Mouse (Mus musculus) MEL (cell line): ENCODE data around the gene Klk10.

Experiments used
- CTCF ChIP-seq, 3 experiments: IDR thresholded peaks in 2 of 3; conservative IDR thresholded peaks in 1 of 3; 2 replicates each; pipeline ENCODE4 v1.5.1; 2011 to 2012; ENCODE audit warnings: low read length in 3 of 3, low read depth in 2 of 3, mild to moderate bottlenecking in 2 of 3, improper control_type of control experiment in 1 of 3, inconsistent platforms in 1 of 3, mixed read lengths in 1 of 3, moderate library complexity in 1 of 3; ENCODE audit not compliant: control insufficient read depth in 1 of 3, insufficient read depth in 1 of 3, poor library complexity in 1 of 3, severe bottlenecking in 1 of 3
- EP300 ChIP-seq, 2 experiments: IDR thresholded peaks; 2 replicates each; pipeline ENCODE4 v1.6.1; 2011; ENCODE audit warnings: improper control_type of control experiment in 2 of 2, low read length in 2 of 2, low read depth in 1 of 2, mild to moderate bottlenecking in 1 of 2
- ETS1 ChIP-seq: IDR thresholded peaks from 2 replicates; pipeline ENCODE4 v1.6.1; 2012; ENCODE audit warnings: low read depth, mild to moderate bottlenecking, inconsistent platforms, low read length, improper control_type of control experiment, moderate library complexity
- MAX ChIP-seq: IDR thresholded peaks from 2 replicates; pipeline ENCODE4 v1.6.1; 2011; ENCODE audit warnings: low read length, improper control_type of control experiment
- POLR2A ChIP-seq, 2 experiments: IDR thresholded peaks; 2 replicates each; pipeline ENCODE4 v1.6.1; 2011 to 2012; ENCODE audit warnings: low read length in 2 of 2, mild to moderate bottlenecking in 2 of 2, control low read depth in 1 of 2, improper control_type of control experiment in 1 of 2, low read depth in 1 of 2, moderate library complexity in 1 of 2; ENCODE audit not compliant: control insufficient read depth in 1 of 2, insufficient read depth in 1 of 2, poor library complexity in 1 of 2
- TBP ChIP-seq: IDR thresholded peaks from 2 replicates; pipeline ENCODE4 v1.8.0; 2011; ENCODE audit warnings: low read depth, low read length, improper control_type of control experiment
- USF1 ChIP-seq: IDR thresholded peaks from 2 replicates; pipeline ENCODE4 v1.6.1; 2014; ENCODE audit warnings: low read depth, mild to moderate bottlenecking, inconsistent platforms, low read length, improper control_type of control experiment, moderate library complexity
- ZNF384 ChIP-seq: IDR thresholded peaks from 2 replicates; pipeline ENCODE4 v1.6.1; 2012; ENCODE audit warnings: low read depth, mild to moderate bottlenecking, inconsistent platforms, low read length, improper control_type of control experiment

DNA sequence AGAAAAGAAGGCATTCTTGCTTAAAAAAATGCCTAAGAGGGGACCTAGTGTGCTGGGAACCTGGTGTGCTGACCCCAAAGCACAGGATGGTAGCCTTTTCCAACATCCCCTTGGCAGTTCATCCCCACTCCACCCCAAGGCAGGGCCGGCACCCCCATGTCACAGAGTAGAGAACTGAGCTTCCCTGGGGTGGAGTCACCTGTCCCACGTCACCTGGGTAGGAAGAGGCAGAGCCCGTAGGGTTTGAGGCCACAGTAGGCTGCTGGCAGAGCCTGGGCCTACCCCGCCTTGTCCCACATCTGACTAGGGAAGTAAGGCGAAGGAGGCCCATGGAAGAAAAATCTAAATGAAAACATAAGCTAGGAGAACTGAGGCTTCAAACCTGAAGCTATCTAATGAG, 6.5 kb upstream of the Klk10 start, which contains the start of gene Klk11:
- TF ChIP-seq POLR2A (IDR thresholded peaks at IDR 0.05; ENCODE audit: control insufficient read depth in 1 of 2, insufficient read depth in 1 of 2, low read depth in 1 of 2, low read length in 2 of 2, poor library complexity in 1 of 2) = no peak
- no peak for TF ChIP-seq MAX
- no peak for TF ChIP-seq EP300 (IDR thresholded peaks at IDR 0.05; ENCODE audit: low read depth in 1 of 2, low read length in 2 of 2)
- TF ChIP-seq ZNF384 = no peak
- no peak for TF ChIP-seq USF1
- no peak for TF ChIP-seq ETS1
- TF ChIP-seq TBP = no peak
- TF ChIP-seq CTCF (IDR thresholded peaks at IDR 0.05 in 2 of 3, conservative IDR thresholded peaks at IDR 0.05 in 1 of 3; ENCODE audit: control insufficient read depth in 1 of 3, insufficient read depth in 1 of 3, low read depth in 2 of 3, low read length in 3 of 3, poor library complexity in 1 of 3, severe bottlenecking in 1 of 3) = no peak
